8 mouse cellular contexts compared by ENCODE assay signal in the genomic region with DNA sequence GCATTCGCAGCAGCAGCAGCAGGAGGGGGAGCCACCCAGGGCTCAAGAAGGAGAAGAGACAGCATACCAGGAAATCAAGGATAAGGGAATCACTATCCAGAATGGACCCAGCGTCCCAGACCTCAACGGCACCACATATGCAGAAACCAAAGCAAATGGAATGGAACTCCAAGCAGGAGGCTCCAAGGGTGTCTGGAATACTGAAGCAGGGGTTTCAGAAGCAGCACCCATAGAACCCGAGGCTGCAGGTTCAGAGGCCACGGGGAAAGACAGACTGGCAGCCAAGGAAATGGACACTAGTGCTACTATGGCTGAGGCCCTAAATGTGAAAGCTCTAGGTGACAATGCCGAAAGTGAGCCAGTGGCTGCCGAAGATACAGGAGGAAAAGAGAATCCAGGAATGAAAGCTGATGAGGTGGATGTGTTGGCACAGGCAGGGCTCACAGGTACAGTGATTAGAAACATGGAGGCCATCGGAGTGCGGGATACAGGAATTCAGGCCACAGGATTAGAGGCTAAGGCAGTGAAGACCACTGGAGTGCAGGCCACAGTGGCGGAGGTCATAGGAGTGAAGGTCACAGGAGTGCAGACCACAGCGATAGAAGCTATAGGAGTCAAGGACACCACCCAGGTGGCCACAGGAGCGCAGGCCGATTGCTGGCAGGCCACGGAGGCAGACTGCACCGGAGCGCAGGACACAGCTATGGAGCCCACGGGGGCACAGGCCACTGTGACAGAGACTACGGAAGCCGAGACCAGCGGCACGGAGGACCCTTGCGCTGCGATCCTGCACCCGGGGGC. TPM values are rescaled to one million over a fixed set of nuclear protein-coding genes. Genes with fewer than 3 reads are reported as not detected.
DNase-seq lines count a peak whose midpoint lies in the region; ATAC-seq and TF ChIP-seq lines count a peak whose summit lies in the region.

No protein-coding gene starts in this region.

- H3K9ac ChIP-seq in forebrain, postnatal 0 days, result peak overlapping the region; percentile 92

- no peak for TF ChIP-seq CTCF in layer of hippocampus, adult 2 months (conservative IDR thresholded peaks at IDR 0.05)
- no peak for TF ChIP-seq CTCF in bone marrow, adult 2 months (IDR thresholded peaks at IDR 0.05; ENCODE audit: control insufficient read depth, insufficient read depth, low read length)
- TF ChIP-seq CTCF in forebrain, postnatal 0 days (IDR thresholded peaks at IDR 0.05; ENCODE audit: low read depth), result no peak; the same call in 1 of the 2 replicates

- no peak for TF ChIP-seq POLR2A in bone marrow, adult 2 months (IDR thresholded peaks at IDR 0.05; ENCODE audit: borderline replicate concordance, control insufficient read depth, low read depth, low read length)

- 19% methylated on average over 24 of the region's 24 CpGs for WGBS in bone marrow, adult 2 months
- 21% methylated on average over 24 of the region's 24 CpGs for WGBS in forebrain, postnatal 0 days

- peak overlapping the region; percentile 92 for H3K4me3 ChIP-seq in layer of hippocampus, adult 2 months
- peak overlapping the region; percentile 76 for H3K4me3 ChIP-seq in bone marrow, adult 2 months (replicated peaks; ENCODE audit: control insufficient read depth, low read depth, low read length)
- H3K4me3 ChIP-seq in forebrain, postnatal 0 days (ENCODE audit: low read depth, low read length), result peak overlapping the region; percentile 67

- DNase-seq in layer of hippocampus, adult 2 months (ENCODE audit: low spot score in 2 of 2), result no peak
- no peak for DNase-seq in layer of hippocampus, postnatal 36 days
- no peak for DNase-seq in forebrain, postnatal 0 days
- DNase-seq in right cerebral cortex, postnatal 36 days (ENCODE audit: low spot score in 2 of 2), result no peak
- DNase-seq in gastrocnemius, postnatal 14 days, result no peak

- H3K27ac ChIP-seq in layer of hippocampus, adult 2 months, result peak overlapping the region; percentile 97
- peak overlapping the region; percentile 92 for H3K27ac ChIP-seq in bone marrow, adult 2 months (ENCODE audit: control insufficient read depth, insufficient read depth, low read depth, low read length, poor library complexity)
- peak overlapping the region; percentile 94 for H3K27ac ChIP-seq in forebrain, postnatal 0 days (ENCODE audit: low read depth, low read length)

- no peaks in the 10 kb centered on the region; the same call in 1 of the 2 replicates for H3K36me3 ChIP-seq in forebrain, postnatal 0 days (ENCODE audit: insufficient read depth)

- no peaks in the 10 kb centered on the region for H3K27me3 ChIP-seq in forebrain, postnatal 0 days (ENCODE audit: insufficient read depth, low read length)

- peak overlapping the region; percentile 95 for H3K4me2 ChIP-seq in forebrain, postnatal 0 days (ENCODE audit: low read depth)

- ATAC-seq in forebrain, postnatal 0 days, result no peak; the same call in 1 of the 2 replicates
- peak; percentile 4 for ATAC-seq in megakaryocyte progenitor cell, adult 5-6 weeks (replicated peaks; ENCODE audit: poor library complexity)
- no peak for ATAC-seq in activated CD4-positive, CD25-positive, alpha-beta regulatory T cell, adult 4 months

- H3K9me3 ChIP-seq in forebrain, postnatal 0 days (ENCODE audit: low read length), result no peaks in the 10 kb centered on the region

- H3K4me1 ChIP-seq in bone marrow, adult 2 months (ENCODE audit: control insufficient read depth, insufficient read depth, low read length), result peaks cover 1% of the 10 kb centered on the region; the same call in 1 of the 2 replicates
- peaks cover 11% of the 10 kb centered on the region for H3K4me1 ChIP-seq in forebrain, postnatal 0 days (ENCODE audit: insufficient read depth)

- intact Hi-C loops in gastrocnemius, postnatal 14 days (cut with DNase I; ENCODE audit: low total_unique reads), result no loop called here

RNA-seq across cellular contexts. Expression of a gene that starts 6.0 kb away (rescaled TPM):
- total RNA-seq in layer of hippocampus, adult 2 months (2021), result 1 to 10 TPM; 3.6 to 5.0 TPM
- 1 to 10 TPM; 3.8 to 4.9 TPM for total RNA-seq in layer of hippocampus, postnatal 36 days (2021)
- polyA plus RNA-seq in bone marrow, adult 2 months (2011; ENCODE audit: insufficient read depth, insufficient read length, low replicate concordance, missing spikeins), result not detected in 2 replicates
- 5.9 and 9.5 TPM in 2 replicates for total RNA-seq in forebrain, postnatal 0 days (2014; rRNA removed)
- 2.3 and 3.4 TPM in 2 replicates for polyA plus RNA-seq in forebrain, postnatal 0 days (2015; fragmentation: Nextera tagmentation; extraction: Ambion mirVana)
- 4.4 and 8.6 TPM in 2 replicates for total RNA-seq in megakaryocyte progenitor cell, adult 5-6 weeks (2015)
- total RNA-seq in megakaryocyte progenitor cell, adult 5-6 weeks (2017), result 4.6 and 4.9 TPM in 2 replicates
- 1 to 10 TPM; 8.1 to 9.8 TPM for polyA plus RNA-seq in activated CD4-positive, CD25-positive, alpha-beta regulatory T cell, adult 4 months (2017; shearing (Covaris generic))
- total RNA-seq in gastrocnemius, postnatal 14 days (2021), result 1 to 10 TPM; 1.6 to 1.8 TPM

RNA-seq across cellular contexts. Expression of a gene that starts 14.5 kb away (rescaled TPM):
- 10 to 100 TPM; 33.6 to 38.6 TPM for total RNA-seq in layer of hippocampus, adult 2 months (2021)
- 10 to 100 TPM; 31.6 to 41.0 TPM for total RNA-seq in layer of hippocampus, postnatal 36 days (2021)
- 5.3 and 11.1 TPM in 2 replicates for polyA plus RNA-seq in bone marrow, adult 2 months (2011; ENCODE audit: insufficient read depth, insufficient read length, low replicate concordance, missing spikeins)
- 45.9 and 63.6 TPM in 2 replicates for total RNA-seq in forebrain, postnatal 0 days (2014; rRNA removed)
- polyA plus RNA-seq in forebrain, postnatal 0 days (2015; fragmentation: Nextera tagmentation; extraction: Ambion mirVana), result 11.4 and 13.0 TPM in 2 replicates
- total RNA-seq in megakaryocyte progenitor cell, adult 5-6 weeks (2015), result 5.8 and 6.8 TPM in 2 replicates
- 7.0 and 8.9 TPM in 2 replicates for total RNA-seq in megakaryocyte progenitor cell, adult 5-6 weeks (2017)
- polyA plus RNA-seq in activated CD4-positive, CD25-positive, alpha-beta regulatory T cell, adult 4 months (2017; shearing (Covaris generic)), result 1 to 10 TPM; 1.1 to 1.7 TPM
- total RNA-seq in gastrocnemius, postnatal 14 days (2021), result 10 to 100 TPM in 1 of 2 experiments, 1 to 10 TPM in 1; 6.8 to 10.9 TPM

RNA-seq across cellular contexts. Expression of a gene that starts 15.3 kb away (rescaled TPM):
- 10 to 100 TPM; 29.7 to 31.4 TPM for total RNA-seq in layer of hippocampus, adult 2 months (2021)
- 10 to 100 TPM; 26.2 to 27.9 TPM for total RNA-seq in layer of hippocampus, postnatal 36 days (2021)
- polyA plus RNA-seq in bone marrow, adult 2 months (2011; ENCODE audit: insufficient read depth, insufficient read length, low replicate concordance, missing spikeins), result 7.7 and 16.8 TPM in 2 replicates
- total RNA-seq in forebrain, postnatal 0 days (2014; rRNA removed), result 18.0 and 25.2 TPM in 2 replicates
- polyA plus RNA-seq in forebrain, postnatal 0 days (2015; fragmentation: Nextera tagmentation; extraction: Ambion mirVana), result 30.8 and 33.4 TPM in 2 replicates
- 8.3 and 9.5 TPM in 2 replicates for total RNA-seq in megakaryocyte progenitor cell, adult 5-6 weeks (2015)
- 4.1 and 5.3 TPM in 2 replicates for total RNA-seq in megakaryocyte progenitor cell, adult 5-6 weeks (2017)
- 10 to 100 TPM; 23.1 TPM for polyA plus RNA-seq in activated CD4-positive, CD25-positive, alpha-beta regulatory T cell, adult 4 months (2017; shearing (Covaris generic))
- total RNA-seq in gastrocnemius, postnatal 14 days (2021), result 1 to 10 TPM; 5.4 to 5.6 TPM

RNA-seq across cellular contexts. Expression of a gene that starts 36.8 kb away (rescaled TPM):
- total RNA-seq in layer of hippocampus, adult 2 months (2021), result 1 to 10 TPM; 4.2 to 5.0 TPM
- total RNA-seq in layer of hippocampus, postnatal 36 days (2021), result 1 to 10 TPM; 3.6 to 3.9 TPM
- polyA plus RNA-seq in bone marrow, adult 2 months (2011; ENCODE audit: insufficient read depth, insufficient read length, low replicate concordance, missing spikeins), result 3.9 and 6.6 TPM in 2 replicates
- total RNA-seq in forebrain, postnatal 0 days (2014; rRNA removed), result 3.8 and 4.7 TPM in 2 replicates
- polyA plus RNA-seq in forebrain, postnatal 0 days (2015; fragmentation: Nextera tagmentation; extraction: Ambion mirVana), result 1.4 TPM in 2 replicates
- 1.2 and 3.1 TPM in 2 replicates for total RNA-seq in megakaryocyte progenitor cell, adult 5-6 weeks (2015)
- total RNA-seq in megakaryocyte progenitor cell, adult 5-6 weeks (2017), result 1.2 and 2.2 TPM in 2 replicates
- polyA plus RNA-seq in activated CD4-positive, CD25-positive, alpha-beta regulatory T cell, adult 4 months (2017; shearing (Covaris generic)), result 1 to 10 TPM; 1.5 to 2.5 TPM
- 1 to 10 TPM; 1.7 to 2.2 TPM for total RNA-seq in gastrocnemius, postnatal 14 days (2021)

RNA-seq across cellular contexts. Expression of a gene that starts 42.0 kb away (rescaled TPM):
- 1 to 10 TPM; 4.1 to 5.0 TPM for total RNA-seq in layer of hippocampus, adult 2 months (2021)
- total RNA-seq in layer of hippocampus, postnatal 36 days (2021), result 1 to 10 TPM; 1.3 to 3.0 TPM
- 23.2 and 27.8 TPM in 2 replicates for polyA plus RNA-seq in bone marrow, adult 2 months (2011; ENCODE audit: insufficient read depth, insufficient read length, low replicate concordance, missing spikeins)
- total RNA-seq in forebrain, postnatal 0 days (2014; rRNA removed), result 8.7 and 14.1 TPM in 2 replicates
- polyA plus RNA-seq in forebrain, postnatal 0 days (2015; fragmentation: Nextera tagmentation; extraction: Ambion mirVana), result 4.2 and 5.1 TPM in 2 replicates
- 15.4 and 18.4 TPM in 2 replicates for total RNA-seq in megakaryocyte progenitor cell, adult 5-6 weeks (2015)
- total RNA-seq in megakaryocyte progenitor cell, adult 5-6 weeks (2017), result 3.5 and 13.3 TPM in 2 replicates
- under 1 TPM in 1 of 2 experiments, not detected in 1; 0.89 TPM for polyA plus RNA-seq in activated CD4-positive, CD25-positive, alpha-beta regulatory T cell, adult 4 months (2017; shearing (Covaris generic))
- total RNA-seq in gastrocnemius, postnatal 14 days (2021), result 1 to 10 TPM; 2.4 to 4.4 TPM
